Mouse (Mus musculus): ENCODE data around the gene Cpxm2. TPM values are rescaled to one million over a fixed set of nuclear protein-coding genes. Genes with fewer than 3 reads are reported as not detected.

Gene Cpxm2
- total RNA-seq, 2 experiments from 2014 or later, result 1.7 to 1.8 TPM

- DNase-seq (ENCODE audit: low spot score in 2 of 2), result no peak
These were observed 122.5 kb downstream of the Cpxm2 start for GRCm38 (mm10) chr7:132031940-132032531.

GRCm38 (mm10) chr7:132026671-132027070 lies 127.9 kb downstream of the Cpxm2 start:
- DNase-seq (ENCODE audit: low spot score in 2 of 2), result no peak

- no peak for DNase-seq (ENCODE audit: low spot score in 2 of 2)
These were observed 128.9 kb downstream of the Cpxm2 start for GRCm38 (mm10) chr7:132025591-132025990.

GRCm38 (mm10) chr7:132015933-132016332 lies 138.6 kb downstream of the Cpxm2 start:
- no peak for DNase-seq (ENCODE audit: low spot score in 2 of 2)

- DNase-seq (ENCODE audit: low spot score in 2 of 2), result no peak
These were observed 139.3 kb downstream of the Cpxm2 start for GRCm38 (mm10) chr7:132015193-132015592.

GRCm38 (mm10) chr7:132013970-132014369 lies 140.6 kb downstream of the Cpxm2 start:
- DNase-seq (ENCODE audit: low spot score in 2 of 2), result no peak

- no peak for DNase-seq (ENCODE audit: low spot score in 2 of 2)
These were observed 141.4 kb downstream of the Cpxm2 start for GRCm38 (mm10) chr7:132012969-132013679.

GRCm38 (mm10) chr7:132009002-132009401 lies 145.5 kb downstream of the Cpxm2 start:
- DNase-seq (ENCODE audit: low spot score in 2 of 2), result no peak

- no peak for DNase-seq (ENCODE audit: low spot score in 2 of 2)
These were observed 148.4 kb downstream of the Cpxm2 start for GRCm38 (mm10) chr7:132005996-132006696.

GRCm38 (mm10) chr7:131992873-131993272 lies 161.7 kb downstream of the Cpxm2 start:
- DNase-seq (ENCODE audit: low spot score in 2 of 2), result no peak

- DNase-seq (ENCODE audit: low spot score in 2 of 2), result no peak
These were observed 162.3 kb downstream of the Cpxm2 start for GRCm38 (mm10) chr7:131992226-131992625.

GRCm38 (mm10) chr7:131989056-131989455 lies 165.5 kb downstream of the Cpxm2 start:
- DNase-seq (ENCODE audit: low spot score in 2 of 2), result no peak

Other genes with a start within 250 kb of the Cpxm2 start
- under 1 TPM in 1 of 2 experiments, not detected in 1; 0.34 TPM for gene Gpr26, start 188.3 kb downstream of the Cpxm2 start, total RNA-seq (2021)
- 10 to 100 TPM; 47.3 to 48.6 TPM for gene Chst15, start 162.5 kb upstream of the Cpxm2 start, total RNA-seq (2021)